Mouse (Mus musculus): Measurements from ENCODE around the gene Tbc1d8b. TPM values are rescaled to one million over a fixed set of nuclear protein-coding genes. Genes with fewer than 3 reads are reported as not detected.
"Not testable (repeated sequence)": the region's sequence is repeated elsewhere in the genome, so short reads cannot be mapped to it uniquely, and the experiment has no call there.

Tbc1d8b gene
- 7.3 and 8.0 TPM in 2 replicates for total RNA-seq (2017)

GRCm38 (mm10) chrX:139684775-139685695, at the start of gene Tbc1d8b:
TSS of gene Tbc1d8b (plus strand) at chrX:139684996.
- ATAC-seq (ENCODE audit: extremely low read depth, insufficient number of reproducible peaks, low FRiP score, poor library complexity, severe bottlenecking) = peak; percentile 79

GRCm38 (mm10) chrX:139639744-139640143, 45.1 kb upstream of the Tbc1d8b start:
- no peak for ATAC-seq (ENCODE audit: extremely low read depth, insufficient number of reproducible peaks, low FRiP score, poor library complexity, severe bottlenecking)

- ATAC-seq (ENCODE audit: extremely low read depth, insufficient number of reproducible peaks, low FRiP score, poor library complexity, severe bottlenecking) = no peak
Measured at GRCm38 (mm10) chrX:139640418-139640817, 44.4 kb upstream of the Tbc1d8b start.

- no peak for ATAC-seq (ENCODE audit: extremely low read depth, insufficient number of reproducible peaks, low FRiP score, poor library complexity, severe bottlenecking)
Measured at GRCm38 (mm10) chrX:139652226-139652625, 32.6 kb upstream of the Tbc1d8b start.

GRCm38 (mm10) chrX:139653292-139653691, 31.5 kb upstream of the Tbc1d8b start:
- no peak for ATAC-seq (ENCODE audit: extremely low read depth, insufficient number of reproducible peaks, low FRiP score, poor library complexity, severe bottlenecking)

- ATAC-seq (ENCODE audit: extremely low read depth, insufficient number of reproducible peaks, low FRiP score, poor library complexity, severe bottlenecking) = no peak
Measured at GRCm38 (mm10) chrX:139654350-139655063, 30.3 kb upstream of the Tbc1d8b start.

GRCm38 (mm10) chrX:139662111-139662510, 22.7 kb upstream of the Tbc1d8b start:
- ATAC-seq (ENCODE audit: extremely low read depth, insufficient number of reproducible peaks, low FRiP score, poor library complexity, severe bottlenecking) = no peak

GRCm38 (mm10) chrX:139665829-139666228, 19.0 kb upstream of the Tbc1d8b start:
- no peak for ATAC-seq (ENCODE audit: extremely low read depth, insufficient number of reproducible peaks, low FRiP score, poor library complexity, severe bottlenecking)

GRCm38 (mm10) chrX:139684410-139684774, 404 bp upstream of the Tbc1d8b start:
- no peak for ATAC-seq (ENCODE audit: extremely low read depth, insufficient number of reproducible peaks, low FRiP score, poor library complexity, severe bottlenecking)

GRCm38 (mm10) chrX:139714381-139714780, 29.6 kb downstream of the Tbc1d8b start, which contains the start of gene Gm15013:
TSS of gene Gm15013 (minus strand) at chrX:139714481.
- ATAC-seq (ENCODE audit: extremely low read depth, insufficient number of reproducible peaks, low FRiP score, poor library complexity, severe bottlenecking) = no peak

GRCm38 (mm10) chrX:139722350-139722749, 37.6 kb downstream of the Tbc1d8b start:
- ATAC-seq (ENCODE audit: extremely low read depth, insufficient number of reproducible peaks, low FRiP score, poor library complexity, severe bottlenecking) = no peak

GRCm38 (mm10) chrX:139730541-139730940, 45.7 kb downstream of the Tbc1d8b start:
- no peak for ATAC-seq (ENCODE audit: extremely low read depth, insufficient number of reproducible peaks, low FRiP score, poor library complexity, severe bottlenecking)

GRCm38 (mm10) chrX:139737066-139737465, 52.3 kb downstream of the Tbc1d8b start:
- ATAC-seq (ENCODE audit: extremely low read depth, insufficient number of reproducible peaks, low FRiP score, poor library complexity, severe bottlenecking) = no peak

- ATAC-seq (ENCODE audit: extremely low read depth, insufficient number of reproducible peaks, low FRiP score, poor library complexity, severe bottlenecking) = no peak
Measured at GRCm38 (mm10) chrX:139751855-139752254, 67.1 kb downstream of the Tbc1d8b start.

GRCm38 (mm10) chrX:139758634-139759033, 73.8 kb downstream of the Tbc1d8b start:
- not testable (repeated sequence) for ATAC-seq (ENCODE audit: extremely low read depth, insufficient number of reproducible peaks, low FRiP score, poor library complexity, severe bottlenecking)

GRCm38 (mm10) chrX:139762546-139762945, 77.8 kb downstream of the Tbc1d8b start:
- ATAC-seq (ENCODE audit: extremely low read depth, insufficient number of reproducible peaks, low FRiP score, poor library complexity, severe bottlenecking) = no peak

- ATAC-seq (ENCODE audit: extremely low read depth, insufficient number of reproducible peaks, low FRiP score, poor library complexity, severe bottlenecking) = no peak
Measured at GRCm38 (mm10) chrX:139769975-139770637, 85.3 kb downstream of the Tbc1d8b start.

- no peak for ATAC-seq (ENCODE audit: extremely low read depth, insufficient number of reproducible peaks, low FRiP score, poor library complexity, severe bottlenecking)
Measured at GRCm38 (mm10) chrX:139774309-139775083, 89.7 kb downstream of the Tbc1d8b start.
